Mouse (Mus musculus): ENCODE measurements around the gene Cpn1. TPM values are rescaled to one million over a fixed set of nuclear protein-coding genes. Genes with fewer than 3 reads are reported as not detected.

Cpn1 gene
- polyA plus RNA-seq, 1 experiment from 2014 or later = 0.12 TPM

DNA sequence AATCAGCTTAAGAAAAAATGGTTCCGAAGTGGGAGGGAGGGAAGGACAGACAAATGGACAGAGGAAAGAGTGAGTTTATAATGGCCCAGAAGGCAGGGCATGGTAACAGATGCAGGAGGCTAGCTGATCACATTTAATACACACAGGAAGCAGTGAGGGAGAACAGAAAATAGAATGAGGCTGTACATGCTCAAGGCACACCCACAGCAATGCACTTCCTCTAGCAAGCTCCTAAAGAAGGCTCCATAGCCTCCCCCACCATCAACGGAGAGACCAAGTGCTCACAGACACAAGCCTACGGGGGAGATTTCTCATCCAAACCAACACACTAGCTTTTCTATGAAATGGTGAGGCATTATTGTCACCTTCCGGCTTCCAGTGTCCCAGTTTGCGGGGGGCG is 12.1 kb downstream of the Cpn1 start:
- DNase-seq (no peak), ATAC-seq (ENCODE audit: low FRiP score, low TSS enrichment) (no peak)
- Histone ChIP-seq H3K36me3 (ENCODE audit: control insufficient read depth, insufficient read depth, low read length) (no peaks in the 10 kb centered on the region), H3K27me3 (ENCODE audit: control insufficient read depth, insufficient read depth, low read length) (no peaks in the 10 kb centered on the region), H3K4me2 (ENCODE audit: low read length) (no peak overlapping the region), H3K9me3 (ENCODE audit: control insufficient read depth, low read length) (no peaks in the 10 kb centered on the region), H3K27ac (replicated peaks; ENCODE audit: low read depth, low read length) (no peak overlapping the region), H3K4me3 (replicated peaks; ENCODE audit: low read depth, low read length) (no peak overlapping the region), H3K9ac (replicated peaks; ENCODE audit: low read length) (no peak overlapping the region), H3K4me1 (ENCODE audit: control insufficient read depth, insufficient read depth, low read length) (no peaks in the 10 kb centered on the region)
- 94% methylated on average over 6 of the region's 6 CpGs for WGBS

DNA sequence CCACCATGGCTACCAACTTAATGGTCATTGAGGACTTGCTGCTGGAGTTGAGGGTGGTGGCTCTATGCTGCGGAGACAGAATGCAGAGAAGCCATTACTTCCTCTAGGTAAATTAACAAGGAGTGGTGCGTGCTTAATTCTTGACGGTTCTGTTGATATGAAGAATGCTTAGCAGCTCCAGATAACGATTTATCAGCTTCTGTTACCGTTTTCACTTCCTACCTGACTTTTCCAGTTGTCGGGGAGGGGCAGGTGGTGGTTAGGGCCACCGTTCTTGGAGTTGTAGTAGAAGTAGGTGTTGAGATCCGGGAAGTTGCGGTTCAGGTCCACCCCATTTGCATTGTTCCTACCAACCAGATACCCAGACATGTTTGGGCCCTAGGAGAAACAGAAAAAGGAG is 12.6 kb downstream of the Cpn1 start:
- no peaks in the 10 kb centered on the region for H3K27me3 ChIP-seq (ENCODE audit: control insufficient read depth, insufficient read depth, low read length)
- 88% methylated on average over 9 of the region's 9 CpGs for WGBS
- no peak overlapping the region for H3K27ac ChIP-seq (replicated peaks; ENCODE audit: low read depth, low read length)
- H3K9me3 ChIP-seq (ENCODE audit: control insufficient read depth, low read length) = no peaks in the 10 kb centered on the region
- DNase-seq = no peak
- ATAC-seq (ENCODE audit: low FRiP score, low TSS enrichment) = no peak
- no peak overlapping the region for H3K9ac ChIP-seq (replicated peaks; ENCODE audit: low read length)
- H3K4me2 ChIP-seq (ENCODE audit: low read length) = no peak overlapping the region
- no peaks in the 10 kb centered on the region for H3K4me1 ChIP-seq (ENCODE audit: control insufficient read depth, insufficient read depth, low read length)
- H3K36me3 ChIP-seq (ENCODE audit: control insufficient read depth, insufficient read depth, low read length) = no peaks in the 10 kb centered on the region
- H3K4me3 ChIP-seq (replicated peaks; ENCODE audit: low read depth, low read length) = no peak overlapping the region

DNA sequence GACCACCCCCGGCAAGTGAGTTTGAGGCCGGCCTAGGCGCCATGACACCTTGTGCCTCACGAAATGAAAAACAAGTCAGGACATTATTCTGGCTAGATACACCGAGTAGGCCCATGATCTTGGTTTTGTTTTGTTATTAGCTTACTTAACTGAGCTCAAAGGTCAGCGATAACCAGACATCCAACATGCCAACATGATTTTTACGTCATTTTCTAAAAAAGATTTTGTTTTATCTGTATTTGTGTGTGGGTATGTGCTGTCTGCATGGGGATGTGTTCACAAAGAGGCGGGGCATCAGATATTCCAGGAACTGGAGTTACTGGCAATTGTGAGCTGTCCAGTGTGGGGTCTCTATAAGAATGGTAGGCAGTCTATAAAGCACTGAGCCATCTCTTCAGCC is 14.2 kb downstream of the Cpn1 start:
- Histone ChIP-seq H3K27ac (replicated peaks; ENCODE audit: low read depth, low read length) (no peak overlapping the region), H3K4me2 (ENCODE audit: low read length) (no peak overlapping the region), H3K36me3 (ENCODE audit: control insufficient read depth, insufficient read depth, low read length) (no peaks in the 10 kb centered on the region), H3K9ac (replicated peaks; ENCODE audit: low read length) (no peak overlapping the region), H3K4me1 (ENCODE audit: control insufficient read depth, insufficient read depth, low read length) (no peaks in the 10 kb centered on the region), H3K4me3 (replicated peaks; ENCODE audit: low read depth, low read length) (no peak overlapping the region), H3K9me3 (ENCODE audit: control insufficient read depth, low read length) (no peaks in the 10 kb centered on the region), H3K27me3 (ENCODE audit: control insufficient read depth, insufficient read depth, low read length) (no peaks in the 10 kb centered on the region)
- no peak for ATAC-seq (ENCODE audit: low FRiP score, low TSS enrichment)
- 93% methylated on average over 8 of the region's 8 CpGs for WGBS
- no peak for DNase-seq

DNA sequence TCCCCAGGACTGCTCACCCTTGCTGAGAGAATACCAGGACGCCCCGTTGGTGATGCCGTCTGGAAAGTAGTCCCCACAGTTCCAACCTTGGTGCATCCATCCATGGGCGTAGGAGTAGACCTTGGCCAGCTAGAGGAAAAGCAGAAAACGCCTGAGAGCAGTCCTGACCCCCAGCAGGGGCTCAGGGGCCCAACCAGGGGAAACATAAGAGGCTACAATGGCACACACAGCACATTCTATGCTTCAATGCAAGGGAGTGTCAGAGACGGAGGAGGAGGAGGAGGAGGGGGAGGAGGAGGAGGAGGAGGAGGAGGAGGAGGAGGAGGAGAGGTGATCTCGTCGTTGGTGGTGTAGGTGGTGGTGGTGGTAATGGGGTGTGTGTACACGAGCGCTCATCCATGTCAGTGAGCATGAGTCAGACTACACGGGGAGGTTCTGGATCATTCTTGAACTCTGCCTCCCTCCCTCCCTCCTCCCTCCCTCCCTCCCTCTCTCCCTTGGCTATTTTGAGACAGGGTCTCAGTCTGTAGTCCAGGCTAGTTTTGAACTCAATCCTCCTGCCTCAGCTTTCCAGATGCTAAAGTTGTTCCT is 17.8 kb downstream of the Cpn1 start:
- H3K4me3 ChIP-seq (replicated peaks; ENCODE audit: low read depth, low read length) = no peak overlapping the region
- no peak overlapping the region for H3K4me2 ChIP-seq (ENCODE audit: low read length)
- H3K36me3 ChIP-seq (ENCODE audit: control insufficient read depth, insufficient read depth, low read length) = no peaks in the 10 kb centered on the region
- ATAC-seq (ENCODE audit: low FRiP score, low TSS enrichment) (no peak), DNase-seq (no peak)
- H3K9ac ChIP-seq (replicated peaks; ENCODE audit: low read length) = no peak overlapping the region
- no peaks in the 10 kb centered on the region for H3K4me1 ChIP-seq (ENCODE audit: control insufficient read depth, insufficient read depth, low read length)
- no peak overlapping the region for H3K27ac ChIP-seq (replicated peaks; ENCODE audit: low read depth, low read length)
- no peaks in the 10 kb centered on the region for H3K9me3 ChIP-seq (ENCODE audit: control insufficient read depth, low read length)
- no peaks in the 10 kb centered on the region for H3K27me3 ChIP-seq (ENCODE audit: control insufficient read depth, insufficient read depth, low read length)
- WGBS = 42% methylated on average over 10 of the region's 11 CpGs

DNA sequence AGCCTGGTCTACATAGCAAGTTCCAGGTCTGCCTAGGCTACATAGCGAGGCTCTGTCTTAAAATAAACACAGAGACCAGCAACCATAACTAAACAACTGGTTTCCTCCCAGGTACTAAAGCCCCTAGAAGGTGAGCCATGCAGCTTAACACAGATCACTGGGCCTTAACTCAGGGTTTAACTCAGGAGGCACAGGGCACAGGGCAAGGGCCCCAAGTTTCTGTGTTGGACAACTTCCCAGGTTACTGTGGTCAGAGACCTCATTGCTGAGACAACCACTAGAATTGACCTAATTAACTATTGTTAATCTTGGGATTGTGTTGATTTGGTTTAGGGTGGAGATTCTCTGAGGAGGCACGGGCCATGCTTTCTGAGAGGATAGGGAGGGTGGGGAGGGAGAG is 19.9 kb downstream of the Cpn1 start:
- DNase-seq (no peak), ATAC-seq (ENCODE audit: low FRiP score, low TSS enrichment) (no peak)
- no peaks in the 10 kb centered on the region for H3K4me1 ChIP-seq (ENCODE audit: control insufficient read depth, insufficient read depth, low read length)
- H3K9ac ChIP-seq (replicated peaks; ENCODE audit: low read length) = no peak overlapping the region
- no peak overlapping the region for H3K4me2 ChIP-seq (ENCODE audit: low read length)
- no peaks in the 10 kb centered on the region for H3K27me3 ChIP-seq (ENCODE audit: control insufficient read depth, insufficient read depth, low read length)
- H3K36me3 ChIP-seq (ENCODE audit: control insufficient read depth, insufficient read depth, low read length) = no peaks in the 10 kb centered on the region
- no peak overlapping the region for H3K27ac ChIP-seq (replicated peaks; ENCODE audit: low read depth, low read length)
- H3K9me3 ChIP-seq (ENCODE audit: control insufficient read depth, low read length) = no peaks in the 10 kb centered on the region
- WGBS = 75% methylated on average over 2 of the region's 2 CpGs
- no peak overlapping the region for H3K4me3 ChIP-seq (replicated peaks; ENCODE audit: low read depth, low read length)

DNA sequence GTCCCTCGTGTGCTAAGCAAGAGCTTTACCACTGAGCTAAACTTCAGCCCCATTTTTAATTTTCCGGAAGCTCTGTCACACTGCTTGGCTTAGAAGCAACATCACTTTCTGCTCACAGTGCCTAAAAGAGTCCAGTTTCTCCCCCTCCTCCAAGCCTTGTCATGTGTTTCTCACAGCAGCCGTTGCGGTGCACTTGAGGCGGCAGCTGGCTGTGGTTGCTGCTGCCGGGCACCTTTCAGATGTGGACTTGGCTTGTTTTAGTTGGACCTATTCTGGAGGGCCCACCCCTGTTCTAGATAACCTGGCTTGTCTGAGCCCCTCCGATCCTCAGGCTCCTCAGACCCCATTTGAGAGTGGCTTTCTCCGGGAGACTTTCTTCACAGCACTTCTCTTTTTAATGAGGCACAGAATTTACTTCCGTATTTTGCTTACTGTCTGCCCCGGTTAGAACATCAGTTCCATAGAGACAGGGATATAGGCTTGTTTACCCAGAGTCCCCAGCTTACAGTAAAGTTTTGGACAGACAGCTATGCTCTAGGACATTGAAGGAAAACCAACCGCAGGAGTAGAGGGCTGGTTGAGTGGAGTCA is 20.8 kb downstream of the Cpn1 start:
- Histone ChIP-seq H3K4me2 (ENCODE audit: low read length) (no peak overlapping the region), H3K4me1 (ENCODE audit: control insufficient read depth, insufficient read depth, low read length) (no peaks in the 10 kb centered on the region), H3K27me3 (ENCODE audit: control insufficient read depth, insufficient read depth, low read length) (no peaks in the 10 kb centered on the region), H3K27ac (replicated peaks; ENCODE audit: low read depth, low read length) (no peak overlapping the region), H3K9ac (replicated peaks; ENCODE audit: low read length) (no peak overlapping the region), H3K36me3 (ENCODE audit: control insufficient read depth, insufficient read depth, low read length) (no peaks in the 10 kb centered on the region), H3K9me3 (ENCODE audit: control insufficient read depth, low read length) (no peaks in the 10 kb centered on the region), H3K4me3 (replicated peaks; ENCODE audit: low read depth, low read length) (no peak overlapping the region)
- 88% methylated on average over 11 of the region's 11 CpGs for WGBS
- DNase-seq (no peak), ATAC-seq (ENCODE audit: low FRiP score, low TSS enrichment) (no peak)

DNA sequence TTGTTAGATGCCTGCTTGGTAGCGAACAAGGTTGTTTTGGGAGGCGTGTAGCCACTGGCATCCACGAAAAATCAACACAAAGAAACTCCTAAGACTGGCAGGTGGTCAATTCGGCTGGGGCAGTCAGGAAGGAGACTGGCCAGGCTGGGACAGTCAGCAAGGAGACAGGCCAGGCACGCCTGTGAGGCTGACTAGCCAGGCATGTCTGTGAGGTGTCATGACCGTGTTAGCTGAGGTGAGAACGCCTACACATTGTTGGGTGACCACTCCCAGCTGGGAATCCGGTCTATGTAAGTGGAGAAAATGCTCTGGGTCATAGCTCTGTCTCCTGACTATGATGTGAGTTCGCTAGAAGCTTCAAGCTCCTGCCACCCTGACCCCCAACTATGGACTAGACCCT is 23.6 kb downstream of the Cpn1 start:
- ATAC-seq (ENCODE audit: low FRiP score, low TSS enrichment) (no peak), DNase-seq (no peak)
- WGBS = 65% methylated on average over 9 of the region's 9 CpGs
- Histone ChIP-seq H3K9me3 (ENCODE audit: control insufficient read depth, low read length) (no peaks in the 10 kb centered on the region), H3K4me3 (replicated peaks; ENCODE audit: low read depth, low read length) (no peak overlapping the region), H3K4me1 (ENCODE audit: control insufficient read depth, insufficient read depth, low read length) (no peaks in the 10 kb centered on the region), H3K9ac (replicated peaks; ENCODE audit: low read length) (no peak overlapping the region), H3K27me3 (ENCODE audit: control insufficient read depth, insufficient read depth, low read length) (no peaks in the 10 kb centered on the region), H3K27ac (replicated peaks; ENCODE audit: low read depth, low read length) (no peak overlapping the region), H3K36me3 (ENCODE audit: control insufficient read depth, insufficient read depth, low read length) (no peaks in the 10 kb centered on the region), H3K4me2 (ENCODE audit: low read length) (no peak overlapping the region)

DNA sequence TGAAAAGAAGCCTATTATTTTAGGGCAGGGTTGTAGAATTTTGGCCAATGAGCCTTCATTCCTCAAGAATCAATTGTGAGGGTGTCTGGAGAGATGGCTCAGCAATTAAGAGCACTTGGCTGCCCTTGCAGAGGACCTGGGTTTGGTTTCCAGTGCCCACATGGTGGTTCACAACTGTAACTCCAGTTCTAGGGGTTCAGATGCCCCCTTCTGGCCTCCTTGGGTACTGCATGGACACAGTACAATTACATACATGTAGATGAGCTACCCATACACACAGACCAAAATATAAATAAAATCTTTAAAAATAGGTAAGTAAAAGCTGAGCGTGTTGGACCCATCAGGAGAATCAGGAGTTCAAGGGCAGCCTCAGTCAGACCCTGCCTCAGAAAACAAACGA is 25.2 kb downstream of the Cpn1 start:
- 81% methylated on average over 2 of the region's 2 CpGs for WGBS
- DNase-seq (no peak), ATAC-seq (ENCODE audit: low FRiP score, low TSS enrichment) (no peak)
- H3K4me3 ChIP-seq (replicated peaks; ENCODE audit: low read depth, low read length) = no peak overlapping the region
- H3K36me3 ChIP-seq (ENCODE audit: control insufficient read depth, insufficient read depth, low read length) = no peaks in the 10 kb centered on the region
- H3K4me1 ChIP-seq (ENCODE audit: control insufficient read depth, insufficient read depth, low read length) = no peaks in the 10 kb centered on the region
- H3K4me2 ChIP-seq (ENCODE audit: low read length) = no peak overlapping the region
- H3K27ac ChIP-seq (replicated peaks; ENCODE audit: low read depth, low read length) = no peak overlapping the region
- no peaks in the 10 kb centered on the region for H3K27me3 ChIP-seq (ENCODE audit: control insufficient read depth, insufficient read depth, low read length)
- no peaks in the 10 kb centered on the region for H3K9me3 ChIP-seq (ENCODE audit: control insufficient read depth, low read length)
- no peak overlapping the region for H3K9ac ChIP-seq (replicated peaks; ENCODE audit: low read length)

DNA sequence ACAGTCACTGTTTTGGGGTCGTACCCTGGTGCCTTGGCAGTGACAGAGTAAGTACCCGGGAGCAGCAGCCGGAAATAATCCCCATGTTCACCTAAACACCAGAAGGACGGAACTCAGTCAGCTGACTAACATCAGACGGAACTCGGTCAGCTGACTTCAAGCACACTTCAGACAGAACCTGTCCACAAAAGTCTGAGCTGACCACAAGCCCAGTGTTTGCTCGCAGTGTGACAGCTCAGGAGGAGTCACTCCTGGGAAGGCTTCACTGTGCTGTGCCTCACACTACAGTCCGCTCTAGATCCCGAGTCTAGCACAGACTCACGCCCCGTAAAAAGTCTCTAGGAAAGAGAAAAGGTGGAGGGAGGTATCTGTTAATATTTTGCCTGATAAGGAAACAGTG is 26.3 kb downstream of the Cpn1 start:
- Histone ChIP-seq H3K4me1 (ENCODE audit: control insufficient read depth, insufficient read depth, low read length) (no peaks in the 10 kb centered on the region), H3K9ac (replicated peaks; ENCODE audit: low read length) (no peak overlapping the region), H3K4me3 (replicated peaks; ENCODE audit: low read depth, low read length) (no peak overlapping the region), H3K4me2 (ENCODE audit: low read length) (no peak overlapping the region), H3K9me3 (ENCODE audit: control insufficient read depth, low read length) (no peaks in the 10 kb centered on the region), H3K27ac (replicated peaks; ENCODE audit: low read depth, low read length) (no peak overlapping the region), H3K27me3 (ENCODE audit: control insufficient read depth, insufficient read depth, low read length) (no peaks in the 10 kb centered on the region), H3K36me3 (ENCODE audit: control insufficient read depth, insufficient read depth, low read length) (no peaks in the 10 kb centered on the region)
- whole genome bisulfite sequencing = 90% methylated on average over 11 of the region's 11 CpGs
- no peak for DNase-seq
- no peak for ATAC-seq (ENCODE audit: low FRiP score, low TSS enrichment)

All from midbrain, embryonic 14.5 days (tissue).